Comparison of ENCODE assay signal across 13 mouse cellular contexts in the genomic region with DNA sequence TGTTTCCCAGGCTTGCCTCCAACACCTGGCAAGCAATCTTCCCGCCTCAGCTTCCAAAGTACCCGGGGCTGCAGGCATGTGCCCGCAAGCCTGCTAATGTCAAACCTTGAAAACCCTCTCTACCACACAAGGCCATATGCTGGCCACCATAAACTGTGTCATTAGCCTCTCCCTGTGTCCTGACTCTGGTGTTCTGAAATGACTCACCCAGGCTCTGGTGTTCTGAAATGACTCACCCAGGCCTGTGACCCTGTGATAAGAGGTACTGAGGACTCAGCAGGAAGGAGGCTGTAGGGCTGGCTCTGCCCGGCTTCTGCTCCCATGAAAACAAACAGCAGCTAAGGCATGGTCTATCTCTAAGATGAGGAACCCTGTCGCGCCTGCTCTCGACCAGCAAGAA. TPM values are rescaled to one million over a fixed set of nuclear protein-coding genes. Genes with fewer than 3 reads are reported as not detected.
DNase-seq lines count a peak whose midpoint lies in the region; ATAC-seq and TF ChIP-seq lines count a peak whose summit lies in the region.
"Had no signal": no experiment of that assay in that cellular context is flagged by ENCODE, and none has a peak within 500 bp of the region (broad histone marks: within the 10 kb centered on the region; RNA-seq: fewer than 3 reads in every experiment).

No protein-coding gene starts in this region.

- H3K27me3 ChIP-seq in megakaryocyte, embryonic 14.5 days (replicated peaks): no peaks in the 10 kb centered on the region
- no peaks in the 10 kb centered on the region for H3K27me3 ChIP-seq in liver, adult 2 months (ENCODE audit: control insufficient read depth, insufficient read depth, low read length)
- no peaks in the 10 kb centered on the region for H3K27me3 ChIP-seq in stomach, embryonic 16.5 days (ENCODE audit: control insufficient read depth, insufficient read depth, low read length)
- no peaks in the 10 kb centered on the region for H3K27me3 ChIP-seq in hindbrain, embryonic 14.5 days (ENCODE audit: control insufficient read depth, insufficient read depth, low read length)
- H3K27me3 ChIP-seq: forebrain, embryonic 15.5 days; limb, embryonic 15.5 days had no signal

- no peak for TF ChIP-seq CTCF in liver, adult 2 months (IDR thresholded peaks at IDR 0.05; ENCODE audit: low read depth, low read length)

- H3K4me3 ChIP-seq in megakaryocyte, embryonic 14.5 days (replicated peaks): peak overlapping the region; percentile 53
- no peak overlapping the region for H3K4me3 ChIP-seq in liver, adult 2 months (ENCODE audit: insufficient read depth, low read depth, low read length)
- H3K4me3 ChIP-seq in stomach, embryonic 16.5 days (replicated peaks; ENCODE audit: low read length): no peak overlapping the region
- no peak overlapping the region for H3K4me3 ChIP-seq in hindbrain, embryonic 14.5 days (replicated peaks; ENCODE audit: low read length)
- H3K4me3 ChIP-seq: forebrain, embryonic 15.5 days; limb, embryonic 15.5 days had no signal

- H3K9me3 ChIP-seq in megakaryocyte, embryonic 14.5 days: no peaks in the 10 kb centered on the region
- no peaks in the 10 kb centered on the region for H3K9me3 ChIP-seq in stomach, embryonic 16.5 days (replicated peaks; ENCODE audit: control insufficient read depth, low read length)
- H3K9me3 ChIP-seq in hindbrain, embryonic 14.5 days (ENCODE audit: control insufficient read depth, low read length): no peaks in the 10 kb centered on the region
- H3K9me3 ChIP-seq: forebrain, embryonic 15.5 days; limb, embryonic 15.5 days had no signal

- no peaks in the 10 kb centered on the region; the same call in 1 of the 2 replicates for H3K79me2 ChIP-seq in liver, adult 2 months (ENCODE audit: control insufficient read depth, insufficient read depth, low read length)

- TF ChIP-seq POLR2A in liver, adult 2 months (IDR thresholded peaks at IDR 0.05; ENCODE audit: extremely low read depth, insufficient read depth, low read length): no peak

- H3K9ac ChIP-seq in liver, adult 2 months (ENCODE audit: low read depth, low read length): no peak overlapping the region
- no peak overlapping the region for H3K9ac ChIP-seq in stomach, embryonic 16.5 days (ENCODE audit: low read length)
- H3K9ac ChIP-seq in hindbrain, embryonic 14.5 days: no peak overlapping the region
- H3K9ac ChIP-seq: forebrain, embryonic 15.5 days; limb, embryonic 15.5 days had no signal

- H3K27ac ChIP-seq in liver, adult 2 months (replicated peaks; ENCODE audit: insufficient read depth, low read depth, low read length): peak overlapping the region; percentile 47; the same call in 1 of the 2 replicates
- no peak overlapping the region for H3K27ac ChIP-seq in stomach, embryonic 16.5 days (ENCODE audit: low read length)
- H3K27ac ChIP-seq in hindbrain, embryonic 14.5 days: no peak overlapping the region
- H3K27ac ChIP-seq: forebrain, embryonic 15.5 days; limb, embryonic 15.5 days had no signal

- H3K4me2 ChIP-seq in stomach, embryonic 16.5 days (ENCODE audit: low read depth, low read length): no peak overlapping the region
- H3K4me2 ChIP-seq in hindbrain, embryonic 14.5 days (replicated peaks): no peak overlapping the region
- H3K4me2 ChIP-seq: forebrain, embryonic 15.5 days; limb, embryonic 15.5 days had no signal

- H3K4me1 ChIP-seq in megakaryocyte, embryonic 14.5 days: peaks cover 64% of the 10 kb centered on the region
- H3K4me1 ChIP-seq in liver, adult 2 months (ENCODE audit: control insufficient read depth, insufficient read depth, low read length): peaks cover 3% of the 10 kb centered on the region; the same call in 1 of the 2 replicates
- H3K4me1 ChIP-seq in stomach, embryonic 16.5 days (ENCODE audit: control insufficient read depth, insufficient read depth, low read length): no peaks in the 10 kb centered on the region
- H3K4me1 ChIP-seq in hindbrain, embryonic 14.5 days (replicated peaks; ENCODE audit: control insufficient read depth, insufficient read depth, low read length): no peaks in the 10 kb centered on the region
- H3K4me1 ChIP-seq: forebrain, embryonic 15.5 days had no signal

- H3K36me3 ChIP-seq in megakaryocyte, embryonic 14.5 days (replicated peaks; ENCODE audit: low read length): peaks cover 34% of the 10 kb centered on the region
- H3K36me3 ChIP-seq in liver, adult 2 months (ENCODE audit: control insufficient read depth, insufficient read depth, low read length): no peaks in the 10 kb centered on the region; the same call in 1 of the 2 replicates
- H3K36me3 ChIP-seq in stomach, embryonic 16.5 days (ENCODE audit: control insufficient read depth, insufficient read depth, low read length): no peaks in the 10 kb centered on the region
- peaks cover 19% of the 10 kb centered on the region for H3K36me3 ChIP-seq in hindbrain, embryonic 14.5 days (replicated peaks; ENCODE audit: control insufficient read depth, insufficient read depth)

- peak; percentile 64 to 66 for DNase-seq in adrenal gland, postnatal 36 days
- peak; percentile 40 for DNase-seq in liver, adult 2 months (ENCODE audit: extremely low read depth, low read depth, low spot score)
- DNase-seq in hindbrain, embryonic 14.5 days (ENCODE audit: low spot score): no peak
- DNase-seq in layer of hippocampus, adult 18-20 months (ENCODE audit: low spot score in 2 of 2): no peak
- DNase-seq: cerebellum, postnatal 36 days; kidney, postnatal 14 days; right cerebral cortex, adult 18-20 months had no signal

- WGBS in liver, adult 2 months: 77% methylated on average over 7 of the region's 7 CpGs
- WGBS in stomach, embryonic 16.5 days: 87% methylated on average over 7 of the region's 7 CpGs
- WGBS in hindbrain, embryonic 14.5 days: 97% methylated on average over 7 of the region's 7 CpGs

- ATAC-seq in megakaryocyte, adult 5-6 weeks (ENCODE audit: poor library complexity, severe bottlenecking): no peak
- ATAC-seq in stomach, embryonic 16.5 days (ENCODE audit: insufficient read depth, low FRiP score): peak; percentile 68
- ATAC-seq in cerebellum, adult (ENCODE audit: insufficient number of reproducible peaks, low FRiP score, low TSS enrichment): no peak
- no peak for ATAC-seq in hindbrain, embryonic 14.5 days (ENCODE audit: low FRiP score)
- ATAC-seq: forebrain, embryonic 15.5 days had no signal

RNA-seq across cellular contexts. Expression of gene Lgmn, which starts 13.3 kb away (rescaled TPM):
- polyA plus RNA-seq in megakaryocyte, embryonic 14.5 days (2012; ENCODE audit: insufficient read depth, low replicate concordance): 3.4 and 40.6 TPM in 2 replicates
- 37.6 and 39.2 TPM in 2 replicates for total RNA-seq in megakaryocyte, adult 5-6 weeks (2015)
- 28.7 and 33.0 TPM in 2 replicates for total RNA-seq in megakaryocyte, adult 5-6 weeks (2017)
- 100 to 1,000 TPM in 1 of 2 experiments, 10 to 100 TPM in 1; 92.0 to 125 TPM for total RNA-seq in adrenal gland, postnatal 36 days (2021)
- total RNA-seq in liver, adult 2 months (2014; rRNA removed): 59.6 and 60.6 TPM in 2 replicates
- 33.5 and 48.5 TPM in 2 replicates for polyA plus RNA-seq in liver, adult 2 months (2012; rRNA removed)
- polyA plus RNA-seq in stomach, embryonic 16.5 days (2015; fragmentation: Nextera tagmentation; extraction: Ambion mirVana): 86.5 and 90.3 TPM in 2 replicates
- 112 and 118 TPM in 2 replicates for polyA plus RNA-seq in hindbrain, embryonic 14.5 days (2014; fragmentation: Nextera tagmentation; extraction: Ambion mirVana)
- total RNA-seq in layer of hippocampus, adult 18-20 months (2021): 10 to 100 TPM; 83.6 to 85.4 TPM

RNA-seq across cellular contexts. Expression of gene Golga5, which starts 42.6 kb away (rescaled TPM):
- 1.2 and 3.4 TPM in 2 replicates for polyA plus RNA-seq in megakaryocyte, embryonic 14.5 days (2012; ENCODE audit: insufficient read depth, low replicate concordance)
- 24.1 and 26.3 TPM in 2 replicates for total RNA-seq in megakaryocyte, adult 5-6 weeks (2015)
- total RNA-seq in megakaryocyte, adult 5-6 weeks (2017): 67.6 and 87.1 TPM in 2 replicates
- 10 to 100 TPM; 40.3 to 42.2 TPM for total RNA-seq in adrenal gland, postnatal 36 days (2021)
- 16.6 and 18.6 TPM in 2 replicates for total RNA-seq in liver, adult 2 months (2014; rRNA removed)
- polyA plus RNA-seq in liver, adult 2 months (2012; rRNA removed): 6.8 and 7.8 TPM in 2 replicates
- 35.9 and 37.5 TPM in 2 replicates for polyA plus RNA-seq in stomach, embryonic 16.5 days (2015; fragmentation: Nextera tagmentation; extraction: Ambion mirVana)
- 25.9 and 28.1 TPM in 2 replicates for polyA plus RNA-seq in hindbrain, embryonic 14.5 days (2014; fragmentation: Nextera tagmentation; extraction: Ambion mirVana)
- 10 to 100 TPM; 25.1 to 28.0 TPM for total RNA-seq in layer of hippocampus, adult 18-20 months (2021)

Comparison
In these comparisons a context has a peak if more than half of its experiments do, and no peak if none do; other contexts are left out.
1. DNase-seq: peak in adrenal gland, postnatal 36 days (2 of 2) and liver, adult 2 months (single experiment); none in hindbrain, embryonic 14.5 days (single experiment) and layer of hippocampus, adult 18-20 months (0 of 2).